Mouse (Mus musculus) stomach, embryonic 15.5 days (tissue): ENCODE data around the gene Dnmt3c. TPM values are rescaled to one million over a fixed set of nuclear protein-coding genes. Genes with fewer than 3 reads are reported as not detected.
A peak's percentile ranks its signal among the peaks of the same experiment; 100 is the strongest.

Experiments used
- ATAC-seq: fragments of 200-750 bp; cut with Nextera tagmentation; 2 replicates; pipeline ENCODE4 v1.8.0; 2017; ENCODE audit warnings: low read depth, moderate number of reproducible peaks, moderate TSS enrichment; ENCODE audit not compliant: insufficient read depth, low FRiP score
- H3K27ac ChIP-seq: fragments of 300-500 bp; sonication (generic); 2 replicates; pipeline ENCODE4 v1.5.1; 2015; ENCODE audit warnings: mild to moderate bottlenecking, inconsistent platforms
- H3K27me3 ChIP-seq: fragments of 300-500 bp; sonication (generic); replicated peaks from 2 replicates; pipeline ENCODE4 v1.6.1; 2015; ENCODE audit warnings: inconsistent platforms
- H3K36me3 ChIP-seq: fragments of 300-500 bp; sonication (generic); 2 replicates; pipeline ENCODE4 v1.6.1; 2015; ENCODE audit warnings: inconsistent platforms
- H3K4me1 ChIP-seq: fragments of 300-500 bp; sonication (generic); 2 replicates; pipeline ENCODE4 v1.6.1; 2015; ENCODE audit warnings: inconsistent platforms
- H3K4me2 ChIP-seq: fragments of 300-500 bp; sonication (generic); 2 replicates; pipeline ENCODE4 v1.6.1; 2015; ENCODE audit warnings: mild to moderate bottlenecking, inconsistent platforms
- H3K4me3 ChIP-seq: fragments of 300-500 bp; sonication (generic); replicated peaks from 2 replicates; pipeline ENCODE4 v1.5.1; 2015; ENCODE audit warnings: inconsistent platforms
- H3K9ac ChIP-seq: fragments of 300-500 bp; sonication (generic); 2 replicates; pipeline ENCODE4 v1.6.1; 2015; ENCODE audit warnings: inconsistent platforms
- H3K9me3 ChIP-seq: fragments of 300-500 bp; sonication (generic); 2 replicates; pipeline ENCODE4 v1.6.1; 2016; ENCODE audit warnings: inconsistent platforms
- WGBS: fragments of 180-500 bp; shearing (Covaris S2); methylation state at CpG from one replicate; pipeline ENCODE4 v1.1.7; 2015; 5-methylcytosine and 5-hydroxymethylcytosine counted together
- polyA plus RNA-seq: library from polyadenylated mRNA; unstranded; fragments of >200 nt; fragmentation: Nextera tagmentation; extraction: Ambion mirVana; gene quantifications from 2 replicates; pipeline ENCODE4 v1.2.1, GENCODE M21; 2015

The Dnmt3c gene
- polyA plus RNA-seq, 1 experiment from 2014 or later = 0.06 TPM

DNA sequence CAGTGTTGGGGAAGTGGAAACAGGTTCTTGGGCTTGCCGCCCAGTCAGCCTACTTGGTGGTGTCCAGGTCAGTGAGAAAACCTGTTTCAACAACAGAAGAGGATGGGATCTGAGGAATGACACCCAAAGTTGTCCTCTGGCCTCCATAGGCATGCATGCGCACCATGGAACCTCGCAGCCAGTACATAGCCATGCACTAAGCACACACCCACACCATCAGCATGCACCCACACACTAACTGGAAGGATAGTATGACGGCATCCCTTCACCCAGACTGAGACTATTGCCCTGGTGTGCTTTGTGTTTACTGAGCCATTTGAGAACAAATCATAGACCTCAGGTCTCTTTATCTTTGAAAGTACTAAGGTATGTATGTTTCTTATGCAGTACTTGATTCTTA, 79.0 kb downstream of the Dnmt3c start:
- 0 out of 2 replicates have a peak, but pooled peaks cover 7% of the 10 kb centered on the region for H3K4me1 ChIP-seq
- ATAC-seq = no peak
- H3K27me3 ChIP-seq = no peaks in the 10 kb centered on the region
- WGBS = 95% methylated on average over 4 of the region's 4 CpGs
- H3K36me3 ChIP-seq = 0 out of 2 replicates have a peak, but pooled peaks cover 5% of the 10 kb centered on the region
- H3K27ac ChIP-seq = no peak overlapping the region
- no peak overlapping the region for H3K4me2 ChIP-seq
- no peaks in the 10 kb centered on the region for H3K9me3 ChIP-seq
- H3K4me3 ChIP-seq = no peak overlapping the region
- H3K9ac ChIP-seq = no peak overlapping the region

DNA sequence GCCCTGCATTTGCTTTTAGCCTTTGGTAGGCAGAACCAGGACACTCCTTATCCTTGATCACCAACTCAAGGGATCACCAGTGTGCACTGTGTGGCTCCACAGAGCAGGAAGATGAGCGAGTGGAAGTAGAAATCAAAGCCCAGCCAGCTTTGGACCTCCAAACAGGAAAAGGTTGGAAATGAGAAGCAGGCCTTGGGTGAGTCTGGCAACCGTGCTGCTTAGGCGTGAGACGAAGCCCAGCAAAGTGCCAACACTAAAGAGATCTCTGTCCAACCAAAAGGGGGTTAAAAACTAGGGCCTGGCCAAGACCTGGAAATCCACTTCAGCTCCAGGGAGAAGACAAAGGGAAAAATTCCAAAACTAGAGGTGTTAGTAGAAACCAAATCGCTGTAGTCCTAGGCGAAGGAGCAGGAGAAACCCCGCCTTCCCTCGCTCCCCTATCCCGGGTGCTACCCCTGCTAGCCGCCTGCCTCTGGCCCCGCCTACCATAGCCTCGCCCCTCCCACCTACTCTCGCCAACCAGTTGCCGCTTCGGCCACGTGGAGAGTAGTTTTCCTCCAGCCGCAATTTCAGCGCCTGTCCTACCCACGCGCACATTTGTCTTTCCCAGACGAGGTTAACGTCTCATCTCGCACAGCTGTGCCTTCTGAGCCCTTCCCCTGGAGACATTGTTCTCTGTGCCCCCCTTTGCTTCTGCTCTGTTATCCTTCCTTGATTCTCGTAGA, 82.3 kb downstream of the Dnmt3c start:
- H3K9me3 ChIP-seq = no peaks in the 10 kb centered on the region
- H3K27me3 ChIP-seq = no peaks in the 10 kb centered on the region
- no peak overlapping the region; the same call in 1 of the 2 replicates for H3K27ac ChIP-seq
- 0 out of 2 replicates have a peak, but pooled peaks cover 7% of the 10 kb centered on the region for H3K4me1 ChIP-seq
- WGBS = 11% methylated on average over 24 of the region's 24 CpGs
- peak; percentile 86; the same call in 1 of the 2 replicates for ATAC-seq
- H3K36me3 ChIP-seq = 0 out of 2 replicates have a peak, but pooled peaks cover 1% of the 10 kb centered on the region
- H3K4me2 ChIP-seq = peak overlapping the region; percentile 86
- H3K4me3 ChIP-seq = peak overlapping the region; percentile 40
- 0 out of 2 replicates have a peak overlapping the region, but pooled peaks have one; percentile 16 for H3K9ac ChIP-seq

Other genes starting within 250 kb of the Dnmt3c start
- gene 4930404H24Rik, start 203.9 kb upstream of the Dnmt3c start, polyA plus RNA-seq = not detected in 2 replicates
- gene Nol4l, start 166.7 kb upstream of the Dnmt3c start, polyA plus RNA-seq = 14.3 and 16.4 TPM in 2 replicates
- 73.9 and 77.9 TPM in 2 replicates for gene Commd7, start 63.9 kb upstream of the Dnmt3c start, polyA plus RNA-seq
- gene Dnmt3b, start 47.2 kb upstream of the Dnmt3c start, polyA plus RNA-seq = 8.9 and 9.7 TPM in 2 replicates
- 225 and 238 TPM in 2 replicates for gene Mapre1, start 44.6 kb downstream of the Dnmt3c start, polyA plus RNA-seq
- 0.15 and 0.18 TPM in 2 replicates for gene Efcab8, start 83.3 kb downstream of the Dnmt3c start, polyA plus RNA-seq
- not detected in 2 replicates for gene Sun5, start 174.4 kb downstream of the Dnmt3c start, polyA plus RNA-seq
- not detected in 2 replicates for gene Bpifb2, start 178.4 kb downstream of the Dnmt3c start, polyA plus RNA-seq
- gene Bpifb6, start 203.7 kb downstream of the Dnmt3c start, polyA plus RNA-seq = not detected in 2 replicates
- gene Bpifb3, start 221.6 kb downstream of the Dnmt3c start, polyA plus RNA-seq = not detected in 2 replicates
- gene Bpifb4, start 241.6 kb downstream of the Dnmt3c start, polyA plus RNA-seq = not detected in 2 replicates